15 mouse cellular contexts compared by ENCODE assay signal in genomic region chr11:71414403-71415140, GRCm38 (mm10).
DNase-seq lines count a peak whose midpoint lies in the region; ATAC-seq and TF ChIP-seq lines count a peak whose summit lies in the region.
"Had no signal": no experiment of that assay in that cellular context is flagged by ENCODE, and none has a peak within 500 bp of the region (broad histone marks: within the 10 kb centered on the region; RNA-seq: fewer than 3 reads in every experiment).

No protein-coding gene starts in this region.

- no peaks in the 10 kb centered on the region for H3K27me3 ChIP-seq in forebrain, embryonic 13.5 days
- no peaks in the 10 kb centered on the region for H3K27me3 ChIP-seq in hindbrain, embryonic 15.5 days
- no peaks in the 10 kb centered on the region for H3K27me3 ChIP-seq in midbrain, postnatal 0 days (ENCODE audit: insufficient read depth, low read length)
- H3K27me3 ChIP-seq: liver, embryonic 15.5 days had no signal

- WGBS in forebrain, embryonic 13.5 days = 27% methylated on average over 9 of the region's 9 CpGs
- 47% methylated on average over 9 of the region's 9 CpGs for WGBS in hindbrain, embryonic 15.5 days
- WGBS in midbrain, postnatal 0 days = 57% methylated on average over 9 of the region's 9 CpGs

- peak overlapping the region; percentile 73 for H3K27ac ChIP-seq in forebrain, embryonic 13.5 days
- peak overlapping the region; percentile 21 for H3K27ac ChIP-seq in hindbrain, embryonic 15.5 days (replicated peaks)
- no peak overlapping the region for H3K27ac ChIP-seq in midbrain, postnatal 0 days (ENCODE audit: low read depth, low read length)
- H3K27ac ChIP-seq: heart, adult 2 months; liver, embryonic 15.5 days had no signal

- no peaks in the 10 kb centered on the region for H3K9me3 ChIP-seq in forebrain, embryonic 13.5 days (replicated peaks)
- no peaks in the 10 kb centered on the region for H3K9me3 ChIP-seq in hindbrain, embryonic 15.5 days
- no peaks in the 10 kb centered on the region for H3K9me3 ChIP-seq in midbrain, postnatal 0 days (ENCODE audit: low read length)
- H3K9me3 ChIP-seq: liver, embryonic 15.5 days had no signal

- peak; percentile 94 for ATAC-seq in forebrain, embryonic 13.5 days
- peak; percentile 71 for ATAC-seq in hindbrain, embryonic 15.5 days (ENCODE audit: low FRiP score, low read depth)
- ATAC-seq in midbrain, postnatal 0 days (ENCODE audit: low FRiP score) = no peak
- ATAC-seq in frontal cortex, adult (ENCODE audit: low TSS enrichment) = no peak
- ATAC-seq: intestine, postnatal 0 days had no signal

- H3K9ac ChIP-seq in forebrain, embryonic 13.5 days = no peak overlapping the region
- no peak overlapping the region for H3K9ac ChIP-seq in hindbrain, embryonic 15.5 days
- no peak overlapping the region for H3K9ac ChIP-seq in midbrain, postnatal 0 days (replicated peaks; ENCODE audit: low read length, poor library complexity, severe bottlenecking)
- H3K9ac ChIP-seq: liver, embryonic 15.5 days had no signal

- no peaks in the 10 kb centered on the region for H3K36me3 ChIP-seq in forebrain, embryonic 13.5 days (ENCODE audit: poor library complexity, severe bottlenecking)
- no peaks in the 10 kb centered on the region for H3K36me3 ChIP-seq in hindbrain, embryonic 15.5 days
- H3K36me3 ChIP-seq in midbrain, postnatal 0 days (ENCODE audit: insufficient read depth, low read length) = no peaks in the 10 kb centered on the region
- H3K36me3 ChIP-seq: liver, embryonic 15.5 days had no signal

- TF ChIP-seq CTCF in midbrain, postnatal 0 days (IDR thresholded peaks at IDR 0.05) = no peak

- H3K4me3 ChIP-seq in forebrain, embryonic 13.5 days = no peak overlapping the region
- no peak overlapping the region for H3K4me3 ChIP-seq in hindbrain, embryonic 15.5 days
- H3K4me3 ChIP-seq in midbrain, postnatal 0 days (ENCODE audit: low read depth, low read length) = no peak overlapping the region
- H3K4me3 ChIP-seq: erythroblast, embryonic 14.5 days; heart, adult 2 months; liver, embryonic 15.5 days had no signal

- DNase-seq in Muller cell, postnatal 12 days (ENCODE audit: inconsistent ontology term) = peak; percentile 89
- DNase-seq in midbrain, postnatal 0 days (ENCODE audit: low spot score) = peak; percentile 50
- DNase-seq in adipocyte (ENCODE audit: low spot score) = no peak
- DNase-seq in cerebellum, adult 8-10 months = no peak
- DNase-seq: heart, adult 2 months; heart, postnatal 10 days; kidney, postnatal 14 days; lung, postnatal 14 days; thymus, postnatal 4 days had no signal

- peak overlapping the region; percentile 27 for H3K4me2 ChIP-seq in forebrain, embryonic 13.5 days
- no peak overlapping the region for H3K4me2 ChIP-seq in hindbrain, embryonic 15.5 days
- H3K4me2 ChIP-seq in midbrain, postnatal 0 days (ENCODE audit: low read depth, low read length, poor library complexity, severe bottlenecking) = no peak overlapping the region
- H3K4me2 ChIP-seq: liver, embryonic 15.5 days had no signal

- H3K4me1 ChIP-seq in forebrain, embryonic 13.5 days = peaks cover 26% of the 10 kb centered on the region
- H3K4me1 ChIP-seq in hindbrain, embryonic 15.5 days (replicated peaks) = peaks cover 18% of the 10 kb centered on the region
- H3K4me1 ChIP-seq in midbrain, postnatal 0 days (ENCODE audit: insufficient read depth, low read length) = no peaks in the 10 kb centered on the region
- H3K4me1 ChIP-seq: liver, embryonic 15.5 days had no signal

Comparison
In these comparisons a context has a peak if more than half of its experiments do, and no peak if none do; other contexts are left out.
1. DNase-seq: peak in Muller cell, postnatal 12 days (single experiment) and midbrain, postnatal 0 days (single experiment); none in adipocyte (single experiment) and cerebellum, adult 8-10 months (single experiment).
2. ATAC-seq: peak in forebrain, embryonic 13.5 days (single experiment) and hindbrain, embryonic 15.5 days (single experiment); none in midbrain, postnatal 0 days (single experiment) and frontal cortex, adult (single experiment).